Mouse (Mus musculus): ENCODE results near the gene Tril. TPM values are rescaled to one million over a fixed set of nuclear protein-coding genes. Genes with fewer than 3 reads are reported as not detected.

The Tril gene
- polyA plus RNA-seq (2014; fragmentation: Illumina TruSeq; extraction: RNeasy Lipid Tissue Mini Kit (QIAGEN cat#74804); ENCODE audit: low read depth, low replicate concordance), result 8.6 TPM

GRCm38 (mm10) chr6:53820486-53820985 lies at the start of gene Tril:
Gene Tril (minus strand): TSS chr6:53820830.

Other genes with a start within 250 kb of the Tril start
- not detected for gene Cpvl, start 157.8 kb upstream of the Tril start, polyA plus RNA-seq (2014; fragmentation: Illumina TruSeq; extraction: RNeasy Lipid Tissue Mini Kit (QIAGEN cat#74804); ENCODE audit: low read depth, low replicate concordance)
- gene Chn2, start 218.7 kb upstream of the Tril start, polyA plus RNA-seq (2014; fragmentation: Illumina TruSeq; extraction: RNeasy Lipid Tissue Mini Kit (QIAGEN cat#74804); ENCODE audit: low read depth, low replicate concordance), result 24.9 TPM

Measured in kidney, adult 10 weeks (tissue).